Mouse (Mus musculus) spleen, adult 2 months (tissue): ENCODE measurements around the gene Ache. TPM values are rescaled to one million over a fixed set of nuclear protein-coding genes. Genes with fewer than 3 reads are reported as not detected.
A peak's percentile ranks its signal among the peaks of the same experiment; 100 is the strongest.

Source experiments
- DNase-seq, 2 experiments: peaks; one replicate each; pipeline versions ENCODE4 v3.0.0 to v3.0.0-alpha.2; 2012 to 2021; ENCODE audit warnings: low spot score in 2 of 2, low read depth in 1 of 2
- H3K27ac ChIP-seq: fragments of 200-500 bp; 2 replicates; pipeline ENCODE4 v1.5.1; 2012; ENCODE audit warnings: low read length, inconsistent platforms; ENCODE audit not compliant: insufficient read depth
- H3K27me3 ChIP-seq: fragments of 200-500 bp; 2 replicates; pipeline ENCODE4 v1.6.1; 2012; ENCODE audit warnings: mild to moderate bottlenecking, moderate library complexity, low read length, inconsistent platforms; ENCODE audit not compliant: control insufficient read depth, insufficient read depth
- H3K36me3 ChIP-seq: fragments of 200-500 bp; 2 replicates; pipeline ENCODE4 v1.6.1; 2012; ENCODE audit warnings: mild to moderate bottlenecking, low read length, inconsistent platforms; ENCODE audit not compliant: control insufficient read depth, insufficient read depth
- H3K4me1 ChIP-seq: fragments of 200-500 bp; 2 replicates; pipeline ENCODE4 v1.6.1; 2011; ENCODE audit warnings: inconsistent platforms; ENCODE audit not compliant: control insufficient read depth, insufficient read depth, insufficient read length
- H3K4me3 ChIP-seq: fragments of 200-500 bp; 2 replicates; pipeline ENCODE4 v1.5.1; 2011; ENCODE audit warnings: mild to moderate bottlenecking, inconsistent platforms; ENCODE audit not compliant: insufficient read depth, insufficient read length; ENCODE audit errors: extremely low read depth
- CTCF ChIP-seq: fragments of 200-500 bp; IDR thresholded peaks from 2 replicates; pipeline ENCODE4 v1.5.1; 2011; ENCODE audit warnings: mild to moderate bottlenecking, inconsistent platforms; ENCODE audit not compliant: insufficient read depth, insufficient read length, insufficient replicate concordance; ENCODE audit errors: extremely low read depth
- POLR2A ChIP-seq: fragments of 200-500 bp; IDR thresholded peaks from 2 replicates; pipeline ENCODE4 v1.6.1; 2011; ENCODE audit warnings: low read depth, low read length, inconsistent platforms
- WGBS: fragments of 180-500 bp; shearing (Covaris S2); methylation state at CpG from one replicate; pipeline ENCODE4 v1.1.7; 2018; 5-methylcytosine and 5-hydroxymethylcytosine counted together
- polyA plus RNA-seq: library from polyadenylated mRNA; depleted of rRNA; stranded (reverse); fragments of >200 nt; gene quantifications from 2 replicates; pipeline ENCODE4 v1.2.3, GENCODE M21; 2012

The Ache gene
- polyA plus RNA-seq, 1 experiment, result 23.1 TPM

GRCm38 (mm10) chr5:137333512-137334174 is 46.3 kb downstream of the Ache start, which contains the start of gene Slc12a9:
Gene Slc12a9 (minus strand): TSS chr5:137333597.
- WGBS, result under 1% methylated on average over 44 of the region's 44 CpGs
- no peak within 1 kb of the TSS; the same call in 1 of the 2 replicates for H3K27ac ChIP-seq
- no peaks in the 10 kb centered on the region for H3K27me3 ChIP-seq
- peaks cover 7% of the 10 kb centered on the region; the same call in 1 of the 2 replicates for H3K4me1 ChIP-seq
- H3K4me3 ChIP-seq, result peak within 1 kb of the TSS; percentile 88
- H3K36me3 ChIP-seq, result 0 out of 2 replicates have a peak, but pooled peaks cover 1% of the 10 kb centered on the region
- peak; percentile 78 to 94 for DNase-seq
- TF ChIP-seq POLR2A (peak; percentile 45; the same call in 1 of the 2 replicates), CTCF (peak; percentile 72; the same call in 1 of the 2 replicates)

- peaks cover 14% of the 10 kb centered on the region; the same call in 1 of the 2 replicates for H3K4me1 ChIP-seq
- 43% methylated on average over 10 of the region's 10 CpGs for whole genome bisulfite sequencing
- no peak for DNase-seq
- 0 out of 2 replicates have a peak, but pooled peaks cover 1% of the 10 kb centered on the region for H3K36me3 ChIP-seq
- H3K27ac ChIP-seq, result no peak overlapping the region
- H3K4me3 ChIP-seq, result no peak overlapping the region
- no peaks in the 10 kb centered on the region for H3K27me3 ChIP-seq
- TF ChIP-seq POLR2A (no peak), CTCF (no peak)
These were observed 47.0 kb downstream of the Ache start for GRCm38 (mm10) chr5:137334317-137334716.

GRCm38 (mm10) chr5:137335066-137335465 is 47.7 kb downstream of the Ache start:
- TF ChIP-seq POLR2A, result no peak
- no peak for TF ChIP-seq CTCF
- DNase-seq, result no peak
- Histone ChIP-seq H3K36me3 (0 out of 2 replicates have a peak, but pooled peaks cover 1% of the 10 kb centered on the region), H3K4me1 (peaks cover 16% of the 10 kb centered on the region; the same call in 1 of the 2 replicates), H3K27ac (no peak overlapping the region), H3K4me3 (no peak overlapping the region), H3K27me3 (no peaks in the 10 kb centered on the region)
- 92% methylated on average over 6 of the region's 6 CpGs for WGBS

- Histone ChIP-seq H3K27ac (no peak overlapping the region), H3K36me3 (no peaks in the 10 kb centered on the region), H3K4me1 (peaks cover 16% of the 10 kb centered on the region; the same call in 1 of the 2 replicates), H3K27me3 (no peaks in the 10 kb centered on the region), H3K4me3 (no peak overlapping the region)
- no peak for DNase-seq
- 92% methylated on average over 8 of the region's 8 CpGs for WGBS
- TF ChIP-seq POLR2A (no peak), CTCF (no peak)
These were observed 49.9 kb downstream of the Ache start for GRCm38 (mm10) chr5:137337190-137337589.

GRCm38 (mm10) chr5:137338256-137338655 is 50.9 kb downstream of the Ache start:
- no peak; the same call in 1 of the 2 replicates for TF ChIP-seq POLR2A
- TF ChIP-seq CTCF, result no peak
- H3K4me1 ChIP-seq, result peaks cover 12% of the 10 kb centered on the region; the same call in 1 of the 2 replicates
- peak overlapping the region; percentile 54 for H3K27ac ChIP-seq
- H3K36me3 ChIP-seq, result no peaks in the 10 kb centered on the region
- under 1% methylated on average over 19 of the region's 19 CpGs for WGBS
- peak overlapping the region; percentile 58 for H3K4me3 ChIP-seq
- no peaks in the 10 kb centered on the region for H3K27me3 ChIP-seq
- peak; percentile 37 to 84 for DNase-seq

GRCm38 (mm10) chr5:137338663-137339289 is 51.5 kb downstream of the Ache start:
- no peak for DNase-seq
- WGBS, result under 1% methylated on average over 11 of the region's 11 CpGs
- no peak for TF ChIP-seq POLR2A
- no peak for TF ChIP-seq CTCF
- peaks cover 12% of the 10 kb centered on the region; the same call in 1 of the 2 replicates for H3K4me1 ChIP-seq
- H3K27me3 ChIP-seq, result no peaks in the 10 kb centered on the region
- peak overlapping the region; percentile 54 for H3K27ac ChIP-seq
- no peaks in the 10 kb centered on the region for H3K36me3 ChIP-seq
- peak overlapping the region; percentile 58 for H3K4me3 ChIP-seq
